Mouse (Mus musculus) hematopoietic stem cell, adult 5-6 weeks (primary cell): Measurements from ENCODE around the gene Gm11214. TPM values are rescaled to one million over a fixed set of nuclear protein-coding genes. Genes with fewer than 3 reads are reported as not detected.

Experiments
- ATAC-seq, 2 experiments: fragments of 125-278 bp in 1 of 2; replicated peaks in 1 of 2; 2 replicates each; pipeline ENCODE4 v1.8.0; 2016 to 2017; ENCODE audit warnings: inconsistent platforms in 2 of 2, mild to moderate bottlenecking in 2 of 2, moderate number of reproducible peaks in 2 of 2, low read depth in 1 of 2, moderate TSS enrichment in 1 of 2; ENCODE audit not compliant: low FRiP score in 2 of 2, poor library complexity in 2 of 2, severe bottlenecking in 2 of 2, insufficient read depth in 1 of 2, low TSS enrichment in 1 of 2
- total RNA-seq: library from RNA; stranded (forward); fragments of 172-1452, 232-1000 nt; gene quantifications from 2 replicates; pipeline ENCODE4 v1.2.3, GENCODE M21; 2017

Gene Gm11214
- not detected in 2 replicates for total RNA-seq

- no peak for ATAC-seq
Measured at GRCm38 (mm10) chr4:63663279-63663678, at the start of gene Gm11214. TSS of gene Gm11214 (minus strand) at chr4:63663379.

- peak; percentile 49 to 72 for ATAC-seq
Measured at GRCm38 (mm10) chr4:63711886-63712285, 48.7 kb upstream of the Gm11214 start.

GRCm38 (mm10) chr4:63710431-63711220 lies 47.4 kb upstream of the Gm11214 start:
- no peak for ATAC-seq

DNA sequence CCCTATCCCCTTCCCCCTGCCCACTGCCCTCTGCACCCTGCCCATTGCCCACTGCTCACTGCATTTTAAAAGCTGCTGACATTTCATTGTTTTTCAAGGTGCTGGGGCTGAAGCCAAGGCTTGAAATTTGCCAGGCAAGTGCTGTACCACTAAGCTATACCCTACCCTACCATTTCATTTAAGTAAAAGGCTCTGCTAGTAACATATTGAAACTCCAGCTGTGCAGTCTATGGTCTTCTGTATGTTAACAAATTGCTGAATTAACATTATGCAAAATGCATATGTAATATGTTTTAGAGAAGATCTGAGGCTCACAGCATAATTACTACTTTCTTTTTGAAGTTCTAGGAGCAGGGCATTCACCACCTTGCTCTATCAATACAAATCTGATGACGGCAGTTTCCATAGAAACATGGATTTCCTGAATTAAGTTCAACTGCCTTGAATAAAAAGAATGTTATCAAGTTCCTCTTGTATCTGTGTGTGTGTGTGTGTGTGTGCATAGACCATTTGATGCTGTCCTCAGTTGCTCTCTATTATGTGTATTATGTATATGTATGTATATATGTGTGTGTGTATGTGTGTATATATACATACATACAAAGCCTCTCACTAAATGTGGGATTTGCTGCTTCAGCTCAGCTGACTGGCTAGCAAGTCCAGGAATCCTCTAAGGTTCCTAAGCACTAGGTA lies 43.2 kb upstream of the Gm11214 start:
- ATAC-seq, result no peak

GRCm38 (mm10) chr4:63704232-63704631 lies 41.1 kb upstream of the Gm11214 start:
- no peak for ATAC-seq

- ATAC-seq, result no peak
Measured at GRCm38 (mm10) chr4:63703686-63704085, 40.5 kb upstream of the Gm11214 start.

DNA sequence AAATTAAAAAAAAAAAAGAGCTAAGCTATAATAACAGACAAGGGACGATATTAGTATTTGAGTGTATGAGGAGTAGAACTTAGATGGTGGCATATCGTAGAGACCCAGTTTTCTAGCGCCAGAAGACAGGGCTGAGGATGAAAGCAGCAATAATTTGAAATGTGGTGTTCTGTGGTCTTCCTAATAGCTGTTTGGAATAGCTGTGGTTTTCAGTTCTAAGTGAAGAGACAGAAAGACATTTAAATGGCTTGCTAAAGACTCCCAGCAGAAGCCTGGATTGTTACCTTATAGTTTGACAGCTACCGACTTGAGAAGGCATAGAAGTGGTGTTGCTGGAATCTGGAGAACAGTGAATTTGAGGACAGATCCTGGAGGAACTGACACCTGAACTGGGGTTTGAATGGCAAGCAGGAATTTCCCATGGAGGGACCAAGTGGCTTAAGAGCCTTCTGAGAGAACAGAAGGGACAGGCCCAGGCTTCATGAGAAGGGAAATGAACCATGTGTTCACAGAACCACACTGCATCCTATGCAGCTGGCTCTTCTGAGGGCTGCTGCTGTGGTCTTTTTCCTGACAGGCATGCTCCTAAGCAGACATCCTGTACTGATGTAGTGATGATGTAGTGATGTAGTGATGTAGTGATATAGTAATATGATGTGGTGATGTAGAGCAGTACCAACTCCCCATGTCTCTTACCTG lies 39.0 kb upstream of the Gm11214 start:
- no peak for ATAC-seq

DNA sequence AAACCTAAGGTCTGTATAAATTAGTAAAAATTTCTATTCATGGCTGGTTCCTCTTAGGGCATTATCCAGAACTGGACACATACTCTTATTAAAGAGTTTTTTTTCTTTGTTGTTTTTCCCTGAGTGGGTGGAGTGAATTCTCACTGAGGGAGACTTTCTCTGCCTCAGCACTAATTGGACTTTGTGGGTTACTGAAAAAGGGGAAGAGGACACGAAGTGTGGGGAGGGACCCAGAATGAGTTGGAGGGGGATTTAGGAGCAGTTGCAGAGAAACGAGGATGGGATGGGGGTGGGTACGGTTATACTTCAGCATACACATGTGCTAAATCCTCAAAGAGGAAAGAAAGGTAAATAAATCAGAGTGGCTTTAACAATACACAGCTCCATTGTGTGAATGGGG lies 36.6 kb upstream of the Gm11214 start:
- 0 out of 4 replicates have a peak, but pooled peaks of 1 of the 2 experiments have one; percentile 7 for ATAC-seq

GRCm38 (mm10) chr4:63696921-63697320 lies 33.7 kb upstream of the Gm11214 start:
- ATAC-seq, result no peak

GRCm38 (mm10) chr4:63692351-63692750 lies 29.2 kb upstream of the Gm11214 start:
- no peak for ATAC-seq

GRCm38 (mm10) chr4:63687429-63687828 lies 24.2 kb upstream of the Gm11214 start:
- ATAC-seq, result no peak

DNA sequence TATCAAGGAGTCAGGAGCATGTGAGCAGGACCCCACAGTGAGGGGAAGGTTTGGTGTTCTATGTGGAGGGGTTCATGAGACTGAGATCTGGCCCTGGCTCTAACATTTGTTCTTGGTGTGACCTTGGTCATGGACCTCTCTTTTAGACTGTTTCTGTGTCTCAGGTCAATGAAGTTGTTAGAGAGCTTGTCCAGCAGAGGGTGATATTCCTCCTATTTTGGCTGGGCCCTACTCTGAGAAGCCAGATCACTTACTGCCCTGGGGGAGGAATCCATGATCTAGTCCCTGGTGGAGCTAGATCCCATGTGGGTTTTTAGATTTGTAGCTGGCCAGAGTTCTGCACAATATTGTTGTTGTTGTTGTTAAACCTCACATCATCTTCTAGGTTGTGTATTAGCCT lies 23.0 kb upstream of the Gm11214 start:
- peak; percentile 75 to 79 for ATAC-seq

DNA sequence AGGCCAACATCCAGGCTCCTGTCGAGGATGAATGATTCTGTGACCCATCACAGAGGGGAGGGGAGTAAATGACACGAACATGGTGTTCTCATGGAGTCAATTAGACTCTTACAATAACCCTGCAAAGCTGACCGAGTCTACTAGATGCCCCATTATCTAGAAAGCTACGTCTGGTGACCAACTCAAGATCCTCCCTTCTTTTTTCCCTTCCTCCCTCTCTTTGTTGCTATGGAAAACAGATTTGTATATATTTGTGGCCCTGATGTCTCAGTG lies 22.0 kb upstream of the Gm11214 start:
- no peak for ATAC-seq

GRCm38 (mm10) chr4:63684412-63685252 lies 21.5 kb upstream of the Gm11214 start:
- no peak for ATAC-seq

- ATAC-seq, result no peak
Measured at GRCm38 (mm10) chr4:63683716-63684115, 20.5 kb upstream of the Gm11214 start.

- peak in 1 of 2 experiments; percentile 36; a peak in 1 of 4 replicates for ATAC-seq
Measured at GRCm38 (mm10) chr4:63683056-63683455, 19.9 kb upstream of the Gm11214 start.

DNA sequence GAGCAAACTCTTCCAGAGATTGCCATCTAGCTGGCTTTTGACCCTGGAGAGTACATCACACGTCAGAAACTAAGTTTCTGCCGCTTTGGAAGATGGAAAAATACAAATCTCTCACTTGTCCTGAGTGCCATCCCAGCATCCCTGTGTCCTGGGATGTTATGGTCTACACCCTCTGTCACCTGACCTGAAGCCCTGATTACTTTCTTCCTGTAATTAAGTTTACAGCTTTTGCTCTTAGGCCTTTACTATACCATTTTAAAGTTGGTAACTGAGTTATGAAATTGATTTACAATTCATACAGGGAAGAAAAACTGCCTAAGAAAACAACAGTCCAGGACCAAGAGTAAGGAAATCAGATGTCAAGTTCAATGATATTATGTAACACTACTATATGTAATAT lies 19.3 kb upstream of the Gm11214 start:
- ATAC-seq, result no peak
